Mouse (Mus musculus) lung, adult 2 months (tissue): ENCODE data around the gene Dus2.

Experiments used
- CTCF ChIP-seq: fragments of 200-500 bp; IDR thresholded peaks from 2 replicates; pipeline ENCODE4 v1.5.1; 2011; ENCODE audit warnings: mild to moderate bottlenecking, low read length, control low read depth; ENCODE audit not compliant: insufficient read depth
- POLR2A ChIP-seq: fragments of 200-500 bp; IDR thresholded peaks from 2 replicates; pipeline ENCODE4 v1.6.1; 2011; ENCODE audit warnings: low read depth, mild to moderate bottlenecking, control low read depth, low read length, borderline replicate concordance; ENCODE audit errors: extremely low read depth

GRCm38 (mm10) chr8:105964506-105965265, 26.5 kb upstream of the Dus2 start:
- no peak for TF ChIP-seq CTCF
- no peak for TF ChIP-seq POLR2A
